Mouse (Mus musculus): Measurements from ENCODE around the gene Plcg2. TPM values are rescaled to one million over a fixed set of nuclear protein-coding genes. Genes with fewer than 3 reads are reported as not detected.

Gene Plcg2
- polyA plus RNA-seq, 1 experiment, result not detected

GRCm38 (mm10) chr8:117593862-117594261 lies 95.8 kb downstream of the Plcg2 start:
- TF ChIP-seq POLR2A (IDR thresholded peaks at IDR 0.05; ENCODE audit: insufficient read depth, low read depth, low read length) (no peak), CTCF (IDR thresholded peaks at IDR 0.05; ENCODE audit: insufficient read depth, low read depth, low read length) (no peak)
- WGBS, result 88% methylated on average over 5 of the region's 5 CpGs
- no peaks in the 10 kb centered on the region for H3K4me1 ChIP-seq (ENCODE audit: control insufficient read depth, insufficient read depth, low read length)
- H3K4me3 ChIP-seq (ENCODE audit: insufficient read depth, low read depth, low read length), result no peak overlapping the region
- no peak overlapping the region for H3K27ac ChIP-seq (ENCODE audit: insufficient read depth, low read depth, low read length)

- TF ChIP-seq CTCF (IDR thresholded peaks at IDR 0.05; ENCODE audit: insufficient read depth, low read depth, low read length) (no peak), POLR2A (IDR thresholded peaks at IDR 0.05; ENCODE audit: insufficient read depth, low read depth, low read length) (no peak)
- WGBS, result 86% methylated on average over 2 of the region's 2 CpGs
- H3K4me1 ChIP-seq (ENCODE audit: control insufficient read depth, insufficient read depth, low read length), result no peaks in the 10 kb centered on the region
- H3K4me3 ChIP-seq (ENCODE audit: insufficient read depth, low read depth, low read length), result no peak overlapping the region
- H3K27ac ChIP-seq (ENCODE audit: insufficient read depth, low read depth, low read length), result no peak overlapping the region
Observed at GRCm38 (mm10) chr8:117595001-117595400, 96.9 kb downstream of the Plcg2 start.

GRCm38 (mm10) chr8:117596777-117597176 lies 98.7 kb downstream of the Plcg2 start:
- H3K27ac ChIP-seq (ENCODE audit: insufficient read depth, low read depth, low read length), result no peak overlapping the region
- 89% methylated on average over 5 of the region's 5 CpGs for WGBS
- TF ChIP-seq POLR2A (IDR thresholded peaks at IDR 0.05; ENCODE audit: insufficient read depth, low read depth, low read length) (no peak), CTCF (IDR thresholded peaks at IDR 0.05; ENCODE audit: insufficient read depth, low read depth, low read length) (no peak)
- no peaks in the 10 kb centered on the region for H3K4me1 ChIP-seq (ENCODE audit: control insufficient read depth, insufficient read depth, low read length)
- H3K4me3 ChIP-seq (ENCODE audit: insufficient read depth, low read depth, low read length), result no peak overlapping the region

- no peak for TF ChIP-seq POLR2A (IDR thresholded peaks at IDR 0.05; ENCODE audit: insufficient read depth, low read depth, low read length)
- TF ChIP-seq CTCF (IDR thresholded peaks at IDR 0.05; ENCODE audit: insufficient read depth, low read depth, low read length), result peak; percentile 64
- Histone ChIP-seq H3K4me1 (ENCODE audit: control insufficient read depth, insufficient read depth, low read length) (no peaks in the 10 kb centered on the region), H3K27ac (ENCODE audit: insufficient read depth, low read depth, low read length) (no peak overlapping the region), H3K4me3 (ENCODE audit: insufficient read depth, low read depth, low read length) (no peak overlapping the region)
- 77% methylated on average over 13 of the region's 13 CpGs for WGBS
Observed at GRCm38 (mm10) chr8:117600839-117601238, 102.7 kb downstream of the Plcg2 start.

- WGBS, result 85% methylated on average over 12 of the region's 12 CpGs
Observed at GRCm38 (mm10) chr8:117604101-117604500, 106.0 kb downstream of the Plcg2 start.

GRCm38 (mm10) chr8:117604671-117605070 lies 106.6 kb downstream of the Plcg2 start:
- Histone ChIP-seq H3K27ac (ENCODE audit: insufficient read depth, low read depth, low read length) (no peak overlapping the region), H3K4me1 (ENCODE audit: control insufficient read depth, insufficient read depth, low read length) (no peaks in the 10 kb centered on the region), H3K4me3 (ENCODE audit: insufficient read depth, low read depth, low read length) (no peak overlapping the region)
- WGBS, result 89% methylated on average over 14 of the region's 14 CpGs
- TF ChIP-seq POLR2A (IDR thresholded peaks at IDR 0.05; ENCODE audit: insufficient read depth, low read depth, low read length) (no peak), CTCF (IDR thresholded peaks at IDR 0.05; ENCODE audit: insufficient read depth, low read depth, low read length) (no peak)

More at GRCm38 (mm10) chr8:117604101-117604500, 106.0 kb downstream of the Plcg2 start:
- no peak overlapping the region for H3K27ac ChIP-seq (ENCODE audit: insufficient read depth, low read depth, low read length)
- H3K4me3 ChIP-seq (ENCODE audit: insufficient read depth, low read depth, low read length), result no peak overlapping the region
- TF ChIP-seq POLR2A (IDR thresholded peaks at IDR 0.05; ENCODE audit: insufficient read depth, low read depth, low read length) (no peak), CTCF (IDR thresholded peaks at IDR 0.05; ENCODE audit: insufficient read depth, low read depth, low read length) (no peak)
- no peaks in the 10 kb centered on the region for H3K4me1 ChIP-seq (ENCODE audit: control insufficient read depth, insufficient read depth, low read length)

- H3K27ac ChIP-seq (ENCODE audit: insufficient read depth, low read depth, low read length), result no peak overlapping the region
- H3K4me1 ChIP-seq (ENCODE audit: control insufficient read depth, insufficient read depth, low read length), result no peaks in the 10 kb centered on the region
- no peak overlapping the region for H3K4me3 ChIP-seq (ENCODE audit: insufficient read depth, low read depth, low read length)
- TF ChIP-seq POLR2A (IDR thresholded peaks at IDR 0.05; ENCODE audit: insufficient read depth, low read depth, low read length) (no peak), CTCF (IDR thresholded peaks at IDR 0.05; ENCODE audit: insufficient read depth, low read depth, low read length) (no peak)
- 96% methylated on average over 8 of the region's 8 CpGs for WGBS
Observed at GRCm38 (mm10) chr8:117605201-117605600, 107.1 kb downstream of the Plcg2 start.

GRCm38 (mm10) chr8:117610506-117610905 lies 112.4 kb downstream of the Plcg2 start:
- WGBS, result 96% methylated on average over 10 of the region's 10 CpGs
- TF ChIP-seq CTCF (IDR thresholded peaks at IDR 0.05; ENCODE audit: insufficient read depth, low read depth, low read length) (no peak), POLR2A (IDR thresholded peaks at IDR 0.05; ENCODE audit: insufficient read depth, low read depth, low read length) (no peak)

GRCm38 (mm10) chr8:117612861-117613260 lies 114.8 kb downstream of the Plcg2 start:
- WGBS, result 88% methylated on average over 12 of the region's 12 CpGs
- no peaks in the 10 kb centered on the region for H3K4me1 ChIP-seq (ENCODE audit: control insufficient read depth, insufficient read depth, low read length)
- H3K27ac ChIP-seq (ENCODE audit: insufficient read depth, low read depth, low read length), result no peak overlapping the region
- TF ChIP-seq CTCF (IDR thresholded peaks at IDR 0.05; ENCODE audit: insufficient read depth, low read depth, low read length) (no peak), POLR2A (IDR thresholded peaks at IDR 0.05; ENCODE audit: insufficient read depth, low read depth, low read length) (no peak)
- no peak overlapping the region for H3K4me3 ChIP-seq (ENCODE audit: insufficient read depth, low read depth, low read length)

More at GRCm38 (mm10) chr8:117610506-117610905, 112.4 kb downstream of the Plcg2 start:
- H3K4me1 ChIP-seq (ENCODE audit: control insufficient read depth, insufficient read depth, low read length), result no peaks in the 10 kb centered on the region
- H3K27ac ChIP-seq (ENCODE audit: insufficient read depth, low read depth, low read length), result no peak overlapping the region
- no peak overlapping the region for H3K4me3 ChIP-seq (ENCODE audit: insufficient read depth, low read depth, low read length)

Data from olfactory bulb, adult 2 months (tissue).